Mouse (Mus musculus): Measurements from ENCODE around the gene Dlk1.
A peak's percentile ranks its signal among the peaks of the same experiment; 100 is the strongest.
"Not testable (repeated sequence)": the region's sequence is repeated elsewhere in the genome, so short reads cannot be mapped to it uniquely, and the experiment has no call there.

The Dlk1 gene

GRCm38 (mm10) chr12:109439974-109440373, 12.6 kb upstream of the Dlk1 start:
- no peak for DNase-seq (ENCODE audit: extremely low spot score)

GRCm38 (mm10) chr12:109441366-109441765, 11.3 kb upstream of the Dlk1 start:
- DNase-seq (ENCODE audit: extremely low spot score) = no peak

- no peak for DNase-seq (ENCODE audit: extremely low spot score)
Measured at GRCm38 (mm10) chr12:109442115-109442514, 10.5 kb upstream of the Dlk1 start.

- DNase-seq (ENCODE audit: extremely low spot score) = no peak
Measured at GRCm38 (mm10) chr12:109443276-109443675, 9.3 kb upstream of the Dlk1 start.

GRCm38 (mm10) chr12:109444999-109445398, 7.6 kb upstream of the Dlk1 start:
- no peak for DNase-seq (ENCODE audit: extremely low spot score)

- peak; percentile 74 for DNase-seq (ENCODE audit: extremely low spot score)
Measured at GRCm38 (mm10) chr12:109445499-109446235, 7.0 kb upstream of the Dlk1 start.

- no peak for DNase-seq (ENCODE audit: extremely low spot score)
Measured at GRCm38 (mm10) chr12:109446236-109446941, 6.2 kb upstream of the Dlk1 start.

- peak; percentile 76 for DNase-seq (ENCODE audit: extremely low spot score)
Measured at GRCm38 (mm10) chr12:109449421-109450411, 2.9 kb upstream of the Dlk1 start.

GRCm38 (mm10) chr12:109453065-109453997, 708 bp downstream of the Dlk1 start:
- no peak for DNase-seq (ENCODE audit: extremely low spot score)

GRCm38 (mm10) chr12:109454137-109454536, 1.5 kb downstream of the Dlk1 start:
- no peak for DNase-seq (ENCODE audit: extremely low spot score)

- no peak for DNase-seq (ENCODE audit: extremely low spot score)
Measured at GRCm38 (mm10) chr12:109456531-109457202, 4.0 kb downstream of the Dlk1 start.

GRCm38 (mm10) chr12:109457836-109458235, 5.2 kb downstream of the Dlk1 start:
- DNase-seq (ENCODE audit: extremely low spot score) = no peak

- no peak for DNase-seq (ENCODE audit: extremely low spot score)
Measured at GRCm38 (mm10) chr12:109458896-109459295, 6.3 kb downstream of the Dlk1 start.

GRCm38 (mm10) chr12:109459481-109460401, 7.1 kb downstream of the Dlk1 start:
- no peak for DNase-seq (ENCODE audit: extremely low spot score)

GRCm38 (mm10) chr12:109462594-109462993, 10.0 kb downstream of the Dlk1 start:
- no peak for DNase-seq (ENCODE audit: extremely low spot score)

- DNase-seq (ENCODE audit: extremely low spot score) = not testable (repeated sequence)
Measured at GRCm38 (mm10) chr12:109467417-109467816, 14.8 kb downstream of the Dlk1 start.

- no peak for DNase-seq (ENCODE audit: extremely low spot score)
Measured at GRCm38 (mm10) chr12:109469793-109470192, 17.2 kb downstream of the Dlk1 start.

- no peak for DNase-seq (ENCODE audit: extremely low spot score)
Measured at GRCm38 (mm10) chr12:109472627-109473026, 20.0 kb downstream of the Dlk1 start.

GRCm38 (mm10) chr12:109473575-109473976, 21.0 kb downstream of the Dlk1 start:
- no peak for DNase-seq (ENCODE audit: extremely low spot score)
